Mouse (Mus musculus) left cerebral cortex, postnatal 14 days (tissue): ENCODE measurements around the gene Methig1. TPM values are rescaled to one million over a fixed set of nuclear protein-coding genes. Genes with fewer than 3 reads are reported as not detected.
A peak's percentile ranks its signal among the peaks of the same experiment; 100 is the strongest.
"Not testable (repeated sequence)": the region's sequence is repeated elsewhere in the genome, so short reads cannot be mapped to it uniquely, and the experiment has no call there.

Experiments
- DNase-seq, 2 experiments: peaks; one replicate each; pipeline ENCODE4 v3.0.0; 2021 to 2022; ENCODE audit warnings: low spot score in 2 of 2, mixed read lengths in 1 of 2
- intact Hi-C: fragments of 180-260 bp; cut with DNase I; formaldehyde crosslinking; loops from one replicate; pipeline ENCODE4 v1.15.1; 2025
- total RNA-seq, 2 experiments: library from RNA; stranded (reverse); gene quantifications; 2 replicates each; pipeline ENCODE4 v1.2.3; 2021

Methig1 gene
- total RNA-seq, 2 experiments from 2014 or later = not detected

- intact Hi-C loops = no loop called here
- DNase-seq = no peak
These were observed 65.0 kb downstream of the Methig1 start for GRCm38 (mm10) chr15:100417854-100418450.

GRCm38 (mm10) chr15:100419311-100419710 lies 66.4 kb downstream of the Methig1 start:
- intact Hi-C loops = no loop called here
- no peak for DNase-seq

- intact Hi-C loops = no loop called here
- no peak for DNase-seq
These were observed 67.2 kb downstream of the Methig1 start for GRCm38 (mm10) chr15:100419901-100420745.

GRCm38 (mm10) chr15:100421059-100421757 lies 68.3 kb downstream of the Methig1 start:
- intact Hi-C loops = no loop called here
- peak in 1 of 2 experiments; percentile 38 for DNase-seq

- intact Hi-C loops, DNase-seq: not testable (repeated sequence)
These were observed 68.8 kb downstream of the Methig1 start, which contains the start of gene Gm5475 for GRCm38 (mm10) chr15:100421758-100422197. Gm5475 (plus strand) TSS chr15:100422147.

- DNase-seq = peak in 1 of 2 experiments; percentile 29
- intact Hi-C loops = no loop called here
These were observed 69.5 kb downstream of the Methig1 start for GRCm38 (mm10) chr15:100422476-100422875.

- intact Hi-C loops = no loop called here
- DNase-seq = peak; percentile 96
These were observed 70.2 kb downstream of the Methig1 start for GRCm38 (mm10) chr15:100422899-100423860.

- DNase-seq = no peak
- intact Hi-C loops = no loop called here
These were observed 71.0 kb downstream of the Methig1 start for GRCm38 (mm10) chr15:100423916-100424315.

- intact Hi-C loops = no loop called here
- DNase-seq = no peak
These were observed 71.6 kb downstream of the Methig1 start, which contains the start of gene Slc11a2 for GRCm38 (mm10) chr15:100424396-100425122. Slc11a2 (minus strand) TSS chr15:100425072.

GRCm38 (mm10) chr15:100428296-100428905 lies 75.5 kb downstream of the Methig1 start:
- DNase-seq = no peak
- intact Hi-C loops = no loop called here

GRCm38 (mm10) chr15:100429959-100430565 lies 77.1 kb downstream of the Methig1 start:
- intact Hi-C loops = no loop called here
- DNase-seq = no peak

- intact Hi-C loops = no loop called here
These were observed 80.3 kb downstream of the Methig1 start for GRCm38 (mm10) chr15:100433234-100433633.

More at GRCm38 (mm10) chr15:100433234-100433633, 80.3 kb downstream of the Methig1 start:
- DNase-seq = no peak

Other genes with a start within 250 kb of the Methig1 start
- gene Atf1, start 125.3 kb upstream of the Methig1 start, total RNA-seq = 10 to 100 TPM; 15.7 to 19.7 TPM
- gene Tmprss12, start 72.3 kb upstream of the Methig1 start, total RNA-seq = not detected
- 10 to 100 TPM; 16.5 to 17.7 TPM for gene Mettl7a1, start 49.0 kb upstream of the Methig1 start, total RNA-seq
- gene Mettl7a3, start 18.2 kb upstream of the Methig1 start, total RNA-seq = under 1 TPM in 1 of 2 experiments, not detected in 1; 0.37 TPM
- gene Mettl7a2, start 51 bp downstream of the Methig1 start, total RNA-seq = under 1 TPM in 1 of 2 experiments, not detected in 1; 0.20 TPM
- not detected for gene Higd1c, start 11.4 kb downstream of the Methig1 start, total RNA-seq
- under 1 TPM in 1 of 2 experiments, not detected in 1; 0.13 TPM for gene Gm5475, start 69.0 kb downstream of the Methig1 start, total RNA-seq
- gene Slc11a2, start 71.9 kb downstream of the Methig1 start, total RNA-seq = 10 to 100 TPM; 55.7 to 56.8 TPM
- 10 to 100 TPM; 65.8 to 70.5 TPM for gene Letmd1, start 115.9 kb downstream of the Methig1 start, total RNA-seq
- gene Csrnp2, start 142.3 kb downstream of the Methig1 start, total RNA-seq = 10 to 100 TPM; 39.8 to 40.7 TPM
- gene Tfcp2, start 198.9 kb downstream of the Methig1 start, total RNA-seq = 10 to 100 TPM; 28.4 to 29.2 TPM
- gene Pou6f1, start 246.8 kb downstream of the Methig1 start, total RNA-seq = 100 to 1,000 TPM; 123 to 125 TPM